16 mouse cellular contexts compared by ENCODE assay signal in genomic region chr2:149742661-149743060, GRCm38 (mm10).
"Had no signal": no experiment of that assay in that cellular context is flagged by ENCODE, and none has a peak within 500 bp of the region (broad histone marks: within the 10 kb centered on the region; RNA-seq: fewer than 3 reads in every experiment).

No protein-coding gene starts in this region.

- H3K9me3 ChIP-seq: neural tube, embryonic 13.5 days; neural tube, embryonic 15.5 days; stomach, embryonic 15.5 days had no signal

- H3K27ac ChIP-seq: neural tube, embryonic 13.5 days; neural tube, embryonic 15.5 days; stomach, embryonic 15.5 days; stomach, postnatal 0 days had no signal

- H3K4me3 ChIP-seq: neural tube, embryonic 13.5 days; neural tube, embryonic 15.5 days; stomach, embryonic 15.5 days had no signal

- H3K36me3 ChIP-seq: neural tube, embryonic 13.5 days; neural tube, embryonic 15.5 days; stomach, embryonic 15.5 days had no signal

- DNase-seq: retina, postnatal 1 day; right cerebral cortex, adult 18-20 months; right cerebral cortex, postnatal 14 days; right cerebral cortex, postnatal 25 days; right cerebral cortex, postnatal 4 days; spleen, adult 18-20 months; thymus, adult 18-20 months; thymus, adult 2 months; thymus, postnatal 14 days; thymus, postnatal 25 days; thymus, postnatal 36 days; thymus, postnatal 4 days had no signal

- H3K9ac ChIP-seq: neural tube, embryonic 13.5 days; neural tube, embryonic 15.5 days; stomach, embryonic 15.5 days had no signal

- H3K4me2 ChIP-seq: neural tube, embryonic 13.5 days; neural tube, embryonic 15.5 days; stomach, embryonic 15.5 days had no signal

- H3K27me3 ChIP-seq: neural tube, embryonic 13.5 days; neural tube, embryonic 15.5 days; stomach, embryonic 15.5 days had no signal

- H3K4me1 ChIP-seq: stomach, embryonic 15.5 days had no signal
